Mouse (Mus musculus): ENCODE data around the gene Hrh1. TPM values are rescaled to one million over a fixed set of nuclear protein-coding genes. Genes with fewer than 3 reads are reported as not detected.
A peak's percentile ranks its signal among the peaks of the same experiment; 100 is the strongest.

Hrh1 gene
- total RNA-seq (2014; rRNA removed): 2.4 and 5.3 TPM in 2 replicates
- 1.6 and 1.9 TPM in 2 replicates for polyA plus RNA-seq (2015; fragmentation: Nextera tagmentation; extraction: Ambion mirVana)

GRCm38 (mm10) chr6:114397691-114398217, at the start of gene Hrh1:
Gene Hrh1 (plus strand): TSS chr6:114397936.
- H3K4me3 ChIP-seq (ENCODE audit: low read length): peak within 1 kb of the TSS; percentile 53

GRCm38 (mm10) chr6:114354635-114355034, 43.1 kb upstream of the Hrh1 start:
- Histone ChIP-seq H3K4me2 (ENCODE audit: low read depth, low read length) (no peak overlapping the region), H3K9me3 (ENCODE audit: low read length) (no peaks in the 10 kb centered on the region), H3K27me3 (ENCODE audit: insufficient read depth, low read length) (no peaks in the 10 kb centered on the region), H3K36me3 (ENCODE audit: insufficient read depth, low read length) (no peaks in the 10 kb centered on the region), H3K9ac (replicated peaks; ENCODE audit: low read length) (no peak overlapping the region), H3K4me1 (ENCODE audit: insufficient read depth, low read length) (no peaks in the 10 kb centered on the region), H3K4me3 (ENCODE audit: low read length) (no peak overlapping the region), H3K27ac (no peak overlapping the region)
- no peak for DNase-seq (ENCODE audit: low spot score)
- TF ChIP-seq CTCF (IDR thresholded peaks at IDR 0.05; ENCODE audit: low read depth): no peak
- 81% methylated on average over 4 of the region's 4 CpGs for WGBS
- ATAC-seq: no peak

More at GRCm38 (mm10) chr6:114397691-114398217, at the start of gene Hrh1:
- H3K9ac ChIP-seq (replicated peaks; ENCODE audit: low read length): peak within 1 kb of the TSS; percentile 41
- no peaks in the 10 kb centered on the region for H3K36me3 ChIP-seq (ENCODE audit: insufficient read depth, low read length)
- H3K9me3 ChIP-seq (ENCODE audit: low read length): no peaks in the 10 kb centered on the region
- H3K4me2 ChIP-seq (ENCODE audit: low read depth, low read length): peak within 1 kb of the TSS; percentile 96
- peak; percentile 39 for TF ChIP-seq CTCF (IDR thresholded peaks at IDR 0.05; ENCODE audit: low read depth)
- ATAC-seq (peak; percentile 69), DNase-seq (ENCODE audit: low spot score) (peak; percentile 84)
- H3K4me1 ChIP-seq (ENCODE audit: insufficient read depth, low read length): no peaks in the 10 kb centered on the region
- peaks cover 13% of the 10 kb centered on the region for H3K27me3 ChIP-seq (ENCODE audit: insufficient read depth, low read length)
- H3K27ac ChIP-seq: no peak within 1 kb of the TSS
- WGBS: under 1% methylated on average over 39 of the region's 56 CpGs

GRCm38 (mm10) chr6:114358171-114358570, 39.6 kb upstream of the Hrh1 start:
- Histone ChIP-seq H3K36me3 (ENCODE audit: insufficient read depth, low read length) (no peaks in the 10 kb centered on the region), H3K9me3 (ENCODE audit: low read length) (no peaks in the 10 kb centered on the region), H3K4me2 (ENCODE audit: low read depth, low read length) (no peak overlapping the region), H3K4me1 (ENCODE audit: insufficient read depth, low read length) (no peaks in the 10 kb centered on the region), H3K27me3 (ENCODE audit: insufficient read depth, low read length) (no peaks in the 10 kb centered on the region), H3K27ac (no peak overlapping the region), H3K4me3 (ENCODE audit: low read length) (no peak overlapping the region), H3K9ac (replicated peaks; ENCODE audit: low read length) (no peak overlapping the region)
- ATAC-seq (peak; percentile 35; the same call in 1 of the 2 replicates), DNase-seq (ENCODE audit: low spot score) (peak; percentile 52)
- TF ChIP-seq CTCF (IDR thresholded peaks at IDR 0.05; ENCODE audit: low read depth): no peak
- 42% methylated on average over 3 of the region's 3 CpGs for WGBS

DNA sequence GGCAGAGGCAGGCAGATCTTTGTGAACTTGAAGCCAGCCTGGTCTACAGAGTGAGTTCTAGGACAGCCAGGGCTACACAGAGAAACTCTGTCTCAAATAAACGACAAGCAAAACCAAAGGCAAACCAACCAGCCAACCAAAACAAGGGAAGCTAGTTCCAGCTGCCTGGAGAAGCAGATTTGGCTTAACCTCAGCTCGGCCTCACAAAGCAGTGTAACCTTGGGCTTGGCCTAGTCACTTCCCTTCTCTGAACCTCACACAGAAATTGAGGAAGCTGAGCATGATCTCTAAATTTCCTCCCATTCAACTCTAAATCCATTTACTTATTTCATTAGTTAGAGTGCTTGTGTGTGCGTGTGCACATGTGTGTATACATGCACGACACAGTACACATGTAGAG, 35.4 kb upstream of the Hrh1 start:
- Histone ChIP-seq H3K4me1 (ENCODE audit: insufficient read depth, low read length) (no peaks in the 10 kb centered on the region), H3K9ac (replicated peaks; ENCODE audit: low read length) (no peak overlapping the region), H3K27me3 (ENCODE audit: insufficient read depth, low read length) (no peaks in the 10 kb centered on the region), H3K4me2 (ENCODE audit: low read depth, low read length) (no peak overlapping the region), H3K4me3 (ENCODE audit: low read length) (no peak overlapping the region), H3K9me3 (ENCODE audit: low read length) (no peaks in the 10 kb centered on the region), H3K27ac (no peak overlapping the region), H3K36me3 (ENCODE audit: insufficient read depth, low read length) (no peaks in the 10 kb centered on the region)
- WGBS: 83% methylated on average over 4 of the region's 4 CpGs
- ATAC-seq: no peak
- DNase-seq (ENCODE audit: low spot score): no peak
- TF ChIP-seq CTCF (IDR thresholded peaks at IDR 0.05; ENCODE audit: low read depth): no peak

DNA sequence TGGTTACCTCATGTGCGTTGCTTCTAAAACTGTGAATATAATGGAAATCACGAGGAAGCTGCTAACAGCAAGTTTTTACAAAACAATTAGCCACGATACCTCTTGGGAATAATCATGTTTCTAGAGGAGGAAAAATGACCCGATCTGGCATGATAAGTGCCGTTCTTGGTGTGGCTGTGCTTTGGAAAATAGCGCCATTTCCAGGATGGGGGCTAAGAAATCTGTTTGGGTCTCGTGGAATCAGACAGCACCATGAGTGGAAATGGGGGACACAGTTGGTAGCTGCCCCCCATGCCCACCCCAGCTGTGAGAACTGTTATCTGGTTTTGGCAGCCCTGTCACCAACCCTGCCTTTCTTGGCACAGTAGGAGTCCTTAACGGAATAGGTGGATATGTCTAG, 34.0 kb upstream of the Hrh1 start:
- Histone ChIP-seq H3K4me2 (ENCODE audit: low read depth, low read length) (no peak overlapping the region), H3K27ac (no peak overlapping the region), H3K9me3 (ENCODE audit: low read length) (no peaks in the 10 kb centered on the region), H3K4me1 (ENCODE audit: insufficient read depth, low read length) (no peaks in the 10 kb centered on the region), H3K4me3 (ENCODE audit: low read length) (no peak overlapping the region), H3K36me3 (ENCODE audit: insufficient read depth, low read length) (no peaks in the 10 kb centered on the region), H3K9ac (replicated peaks; ENCODE audit: low read length) (no peak overlapping the region), H3K27me3 (ENCODE audit: insufficient read depth, low read length) (no peaks in the 10 kb centered on the region)
- DNase-seq (ENCODE audit: low spot score): no peak
- no peak for TF ChIP-seq CTCF (IDR thresholded peaks at IDR 0.05; ENCODE audit: low read depth)
- 75% methylated on average over 8 of the region's 8 CpGs for WGBS
- ATAC-seq: no peak

DNA sequence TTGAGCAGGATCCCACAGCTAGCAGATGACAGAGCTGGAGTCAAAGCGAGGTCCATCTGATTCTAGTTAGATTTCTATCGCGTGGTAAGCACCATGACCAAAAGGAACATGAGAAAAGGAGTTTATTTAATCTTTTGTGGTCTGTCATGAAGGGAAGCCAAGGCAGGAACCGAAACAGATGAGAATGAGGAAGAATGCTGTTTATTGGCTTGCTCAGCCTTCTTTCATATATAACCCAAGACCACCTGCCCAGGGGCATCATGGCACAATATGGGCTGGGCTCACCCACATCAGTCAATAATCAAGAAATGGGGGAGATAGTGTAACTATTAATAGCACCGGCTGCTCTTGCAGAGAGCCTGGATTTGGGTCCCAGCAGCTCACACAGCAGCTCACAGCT, 33.0 kb upstream of the Hrh1 start:
- Histone ChIP-seq H3K36me3 (ENCODE audit: insufficient read depth, low read length) (no peaks in the 10 kb centered on the region), H3K4me1 (ENCODE audit: insufficient read depth, low read length) (no peaks in the 10 kb centered on the region), H3K27ac (no peak overlapping the region), H3K27me3 (ENCODE audit: insufficient read depth, low read length) (no peaks in the 10 kb centered on the region), H3K4me3 (ENCODE audit: low read length) (no peak overlapping the region), H3K4me2 (ENCODE audit: low read depth, low read length) (no peak overlapping the region), H3K9ac (replicated peaks; ENCODE audit: low read length) (no peak overlapping the region), H3K9me3 (ENCODE audit: low read length) (no peaks in the 10 kb centered on the region)
- ATAC-seq (no peak), DNase-seq (ENCODE audit: low spot score) (no peak)
- no peak for TF ChIP-seq CTCF (IDR thresholded peaks at IDR 0.05; ENCODE audit: low read depth)
- 87% methylated on average over 5 of the region's 5 CpGs for WGBS

DNA sequence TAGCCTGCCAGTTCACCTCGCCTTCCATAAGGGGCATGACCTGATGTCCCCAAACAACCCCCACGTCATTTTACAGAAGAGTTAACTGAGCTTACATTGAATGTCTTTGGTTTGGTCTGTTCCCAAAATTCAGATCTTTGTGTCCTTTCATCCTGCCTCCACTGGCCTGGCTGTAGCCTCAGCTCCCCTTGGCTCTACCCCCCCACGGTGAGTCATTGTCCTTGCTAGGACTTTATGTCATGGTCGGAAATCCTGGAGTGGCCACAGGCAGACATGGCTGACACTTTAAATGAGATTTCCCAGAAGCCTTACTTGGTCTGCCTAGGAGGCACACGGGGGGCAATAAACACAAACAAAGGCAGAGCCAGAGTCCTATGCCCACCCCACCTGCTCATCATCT, 31.5 kb upstream of the Hrh1 start:
- TF ChIP-seq CTCF (IDR thresholded peaks at IDR 0.05; ENCODE audit: low read depth): no peak
- no peak overlapping the region for H3K4me3 ChIP-seq (ENCODE audit: low read length)
- H3K9me3 ChIP-seq (ENCODE audit: low read length): no peaks in the 10 kb centered on the region
- DNase-seq (ENCODE audit: low spot score) (no peak), ATAC-seq (no peak)
- no peak overlapping the region for H3K4me2 ChIP-seq (ENCODE audit: low read depth, low read length)
- H3K4me1 ChIP-seq (ENCODE audit: insufficient read depth, low read length): no peaks in the 10 kb centered on the region
- H3K27me3 ChIP-seq (ENCODE audit: insufficient read depth, low read length): no peaks in the 10 kb centered on the region
- H3K27ac ChIP-seq: no peak overlapping the region
- no peaks in the 10 kb centered on the region for H3K36me3 ChIP-seq (ENCODE audit: insufficient read depth, low read length)
- whole genome bisulfite sequencing: 56% methylated on average over 5 of the region's 5 CpGs
- H3K9ac ChIP-seq (replicated peaks; ENCODE audit: low read length): no peak overlapping the region

Data from hindbrain, postnatal 0 days (tissue).